Mouse (Mus musculus) megakaryocyte, embryonic 14.5 days (primary cell): ENCODE data around the gene Arrdc4. TPM values are rescaled to one million over a fixed set of nuclear protein-coding genes. Genes with fewer than 3 reads are reported as not detected.
A peak's percentile ranks its signal among the peaks of the same experiment; 100 is the strongest.

Source experiments
- H3K27me3 ChIP-seq: replicated peaks from 2 replicates; pipeline ENCODE3; 2012; ENCODE audit warnings: inconsistent platforms
- H3K36me3 ChIP-seq: replicated peaks from 2 replicates; pipeline ENCODE3; 2012; ENCODE audit warnings: low read length, inconsistent platforms, mixed read lengths
- H3K4me1 ChIP-seq: 2 replicates; pipeline ENCODE4 v1.6.1; 2012; ENCODE audit warnings: inconsistent platforms
- H3K4me3 ChIP-seq: replicated peaks from 2 replicates; pipeline ENCODE3; 2012; ENCODE audit warnings: moderate library complexity, mild to moderate bottlenecking, inconsistent platforms
- H3K9me3 ChIP-seq: 2 replicates; pipeline ENCODE4 v1.6.1; 2012; ENCODE audit warnings: inconsistent platforms
- FLI1 ChIP-seq: IDR thresholded peaks from 2 replicates; pipeline ENCODE4 v1.6.1; 2012; ENCODE audit warnings: low read length, inconsistent platforms, mixed read lengths
- GATA1 ChIP-seq: IDR thresholded peaks from 3 replicates; pipeline ENCODE4 v1.6.1; 2012; ENCODE audit warnings: mixed read lengths, low read length, inconsistent platforms, borderline replicate concordance
- polyA plus RNA-seq: library from polyadenylated mRNA; stranded (reverse); fragments of >175 nt; gene quantifications from 2 replicates; pipeline ENCODE4 v1.2.3, GENCODE M21; 2012; ENCODE audit warnings: low replicate concordance; ENCODE audit not compliant: insufficient read depth

Gene Arrdc4
- 1.8 TPM in 1 of 2 replicates, not detected in the other for polyA plus RNA-seq

DNA sequence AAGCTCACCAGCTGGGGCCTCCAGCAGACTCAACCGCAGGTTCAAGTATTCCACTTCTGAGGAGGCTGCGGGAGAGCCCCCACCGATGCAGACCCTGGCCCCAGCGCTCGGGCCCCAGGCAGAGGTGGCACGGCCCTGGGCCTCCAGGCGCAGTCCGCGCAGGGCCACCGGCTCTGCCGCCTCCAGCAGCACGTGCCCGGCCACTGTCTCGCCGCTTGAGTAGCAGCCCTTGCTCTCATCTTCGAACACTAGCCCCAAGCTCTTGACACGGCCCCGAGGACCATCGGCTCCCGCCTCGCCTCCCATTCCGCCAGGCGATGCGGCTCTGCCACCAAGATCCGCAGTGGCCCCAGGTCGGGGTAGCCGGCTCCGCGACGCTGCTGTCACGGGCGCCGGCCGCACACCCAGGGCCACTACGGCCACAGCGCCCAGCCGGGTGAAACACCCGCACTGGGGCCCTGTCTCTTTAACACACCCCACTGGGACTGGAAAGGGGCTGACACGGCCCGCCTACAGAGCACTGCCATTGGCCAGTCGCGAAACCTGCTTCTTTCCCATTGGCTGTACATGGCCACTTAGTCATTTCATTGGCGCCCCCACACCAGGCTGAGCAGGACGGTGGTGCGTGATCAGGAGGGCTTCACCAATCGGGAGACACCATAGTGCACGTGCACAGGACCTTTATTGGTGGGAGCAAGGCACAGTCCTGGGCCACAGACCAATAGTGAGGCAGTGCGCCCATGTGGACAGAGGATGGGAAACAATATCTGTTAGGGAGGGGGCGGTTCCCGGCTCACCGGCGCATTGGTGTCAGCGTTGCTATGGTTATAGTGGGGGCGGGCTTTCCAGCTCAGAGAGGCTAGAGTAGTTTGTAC is at the start of gene Arrdc4:
Gene Arrdc4 (minus strand): TSS at position 481 of the 875 bp plus-strand sequence.
- Histone ChIP-seq H3K4me1 (peaks cover 12% of the 10 kb centered on the region; the same call in 1 of the 2 replicates), H3K4me3 (peak within 1 kb of the TSS; percentile 90), H3K27me3 (peaks cover 13% of the 10 kb centered on the region), H3K36me3 (no peaks in the 10 kb centered on the region), H3K9me3 (0 out of 2 replicates have a peak, but pooled peaks cover 3% of the 10 kb centered on the region)
- TF ChIP-seq GATA1 (no peak), FLI1 (no peak)

DNA sequence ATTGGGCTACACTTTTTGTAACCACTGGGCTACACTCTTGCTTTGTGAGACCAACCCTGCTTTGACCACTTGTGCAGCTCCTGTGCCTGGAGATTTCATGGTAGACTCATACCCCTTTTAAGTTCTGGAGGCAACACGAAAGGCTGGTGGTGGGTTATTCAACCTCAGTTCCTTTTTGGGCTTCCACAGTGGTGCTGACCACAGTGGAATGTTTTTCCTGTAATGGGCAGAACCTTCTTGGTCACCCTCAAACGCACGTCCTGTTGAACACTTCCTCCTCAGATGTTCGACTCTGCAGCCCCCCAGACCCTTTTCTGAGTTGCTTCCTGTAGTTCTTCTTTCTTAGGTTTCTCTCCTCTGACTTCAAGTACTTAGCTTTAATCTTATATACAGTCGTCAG is 46.5 kb upstream of the Arrdc4 start:
- Histone ChIP-seq H3K36me3 (no peaks in the 10 kb centered on the region), H3K9me3 (no peaks in the 10 kb centered on the region), H3K27me3 (no peaks in the 10 kb centered on the region), H3K4me1 (no peaks in the 10 kb centered on the region), H3K4me3 (no peak overlapping the region)
- TF ChIP-seq GATA1 (no peak), FLI1 (no peak)

DNA sequence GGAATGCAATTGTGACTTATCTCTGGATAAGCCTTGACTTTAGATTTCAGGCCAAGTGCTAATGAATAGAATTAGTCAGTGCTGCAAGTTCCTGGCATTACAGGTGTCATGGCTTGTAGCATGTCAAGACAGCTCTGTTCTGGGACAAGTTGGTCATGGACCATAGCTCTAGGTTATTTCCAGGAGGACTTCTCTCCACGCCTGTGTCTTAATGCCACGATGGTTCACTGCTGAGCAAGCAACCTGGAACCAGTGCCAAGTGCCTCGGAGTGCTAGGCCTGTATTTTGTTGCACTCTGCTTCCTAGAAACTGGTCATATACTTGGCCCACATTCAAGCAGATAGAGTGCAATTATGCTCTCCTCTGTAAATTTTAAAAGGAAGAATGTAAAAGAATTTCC is 39.7 kb upstream of the Arrdc4 start:
- H3K4me3 ChIP-seq, result no peak overlapping the region
- H3K36me3 ChIP-seq, result no peaks in the 10 kb centered on the region
- H3K9me3 ChIP-seq, result no peaks in the 10 kb centered on the region
- no peaks in the 10 kb centered on the region for H3K27me3 ChIP-seq
- TF ChIP-seq FLI1, result no peak
- TF ChIP-seq GATA1, result no peak
- no peaks in the 10 kb centered on the region for H3K4me1 ChIP-seq

DNA sequence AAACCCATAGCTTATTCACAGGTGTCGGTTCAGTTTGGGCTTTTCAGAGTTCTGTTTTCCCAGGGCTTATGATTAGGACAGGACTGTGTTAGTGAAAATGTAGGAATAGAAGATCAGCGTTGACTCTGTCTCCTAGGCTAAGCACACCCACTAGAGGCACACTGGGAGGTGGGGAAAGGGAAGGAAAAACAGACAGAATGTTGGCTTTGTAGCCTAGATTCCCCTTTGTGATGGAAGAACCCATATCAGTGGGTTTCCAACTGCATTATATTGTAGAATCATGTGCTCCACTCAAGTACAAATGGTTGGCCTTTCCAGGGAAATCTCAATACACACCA is 22.7 kb upstream of the Arrdc4 start:
- no peak for TF ChIP-seq FLI1
- TF ChIP-seq GATA1, result no peak
- Histone ChIP-seq H3K27me3 (no peaks in the 10 kb centered on the region), H3K4me3 (no peak overlapping the region), H3K4me1 (no peaks in the 10 kb centered on the region), H3K9me3 (peaks cover 5% of the 10 kb centered on the region; the same call in 1 of the 2 replicates), H3K36me3 (no peaks in the 10 kb centered on the region)

DNA sequence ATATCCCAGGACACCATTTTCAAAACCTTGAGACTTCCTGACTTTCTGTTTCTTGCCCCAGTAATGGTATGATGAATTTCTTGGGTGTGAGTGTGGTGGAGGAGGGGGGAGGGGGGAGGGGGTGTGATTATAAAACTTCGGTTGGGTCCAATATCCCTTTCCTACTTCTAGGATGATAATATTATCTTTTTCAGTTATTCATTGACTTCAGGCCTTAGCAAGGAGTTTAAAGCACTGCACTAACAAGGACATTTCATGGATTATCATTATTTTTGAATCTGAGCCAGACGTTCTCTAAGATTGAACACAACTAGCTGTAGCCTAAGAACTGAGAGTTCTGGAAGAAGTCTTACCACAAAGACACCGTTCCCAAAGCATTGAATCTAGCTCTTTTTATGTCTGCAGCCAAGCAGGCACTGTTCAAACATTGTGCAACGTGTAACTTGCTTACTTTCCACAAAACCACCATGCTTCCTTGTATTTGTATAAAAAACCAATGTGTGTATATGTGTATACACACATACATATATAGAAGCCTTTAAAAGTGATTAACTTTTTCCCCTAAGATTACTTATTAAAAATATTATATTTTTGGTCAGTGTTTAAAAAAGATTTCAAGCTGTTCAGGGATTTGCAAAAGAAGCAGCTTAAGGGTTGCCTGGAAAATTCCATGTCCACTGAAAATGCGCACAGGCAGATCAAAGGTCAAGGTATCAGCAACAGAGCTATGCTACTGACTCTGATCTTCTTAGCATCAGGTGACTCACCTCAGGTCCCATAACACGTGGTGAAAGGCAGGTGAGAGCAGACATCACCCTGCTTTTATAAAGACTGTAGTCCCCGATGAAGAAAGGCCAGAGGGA is 22.1 kb upstream of the Arrdc4 start:
- no peaks in the 10 kb centered on the region for H3K4me1 ChIP-seq
- peaks cover 7% of the 10 kb centered on the region; the same call in 1 of the 2 replicates for H3K9me3 ChIP-seq
- H3K4me3 ChIP-seq, result no peak overlapping the region
- H3K36me3 ChIP-seq, result no peaks in the 10 kb centered on the region
- no peaks in the 10 kb centered on the region for H3K27me3 ChIP-seq
- TF ChIP-seq GATA1 (no peak), FLI1 (no peak)

DNA sequence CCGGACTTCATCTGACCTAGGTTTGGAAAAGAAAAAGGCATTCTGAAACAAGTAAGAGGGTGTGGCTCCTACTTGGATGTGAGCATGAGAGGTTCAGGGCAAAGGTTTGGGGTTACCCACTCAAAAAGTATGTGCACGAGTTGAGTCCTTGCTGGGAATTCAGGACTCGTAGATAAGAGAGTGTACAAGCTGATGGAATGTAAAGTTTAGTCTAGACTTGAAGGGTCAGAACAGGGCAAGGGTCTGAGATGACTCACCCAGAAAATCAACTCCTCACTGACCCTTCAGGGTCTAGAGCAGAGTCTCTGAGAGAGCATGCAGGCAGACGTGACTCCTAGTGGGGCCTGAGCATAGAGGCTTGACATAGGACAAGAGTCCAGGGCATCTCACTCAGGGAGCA is 16.9 kb upstream of the Arrdc4 start:
- Histone ChIP-seq H3K4me3 (no peak overlapping the region), H3K36me3 (no peaks in the 10 kb centered on the region), H3K9me3 (0 out of 2 replicates have a peak, but pooled peaks cover 3% of the 10 kb centered on the region), H3K27me3 (no peaks in the 10 kb centered on the region), H3K4me1 (no peaks in the 10 kb centered on the region)
- TF ChIP-seq GATA1, result no peak
- no peak for TF ChIP-seq FLI1

DNA sequence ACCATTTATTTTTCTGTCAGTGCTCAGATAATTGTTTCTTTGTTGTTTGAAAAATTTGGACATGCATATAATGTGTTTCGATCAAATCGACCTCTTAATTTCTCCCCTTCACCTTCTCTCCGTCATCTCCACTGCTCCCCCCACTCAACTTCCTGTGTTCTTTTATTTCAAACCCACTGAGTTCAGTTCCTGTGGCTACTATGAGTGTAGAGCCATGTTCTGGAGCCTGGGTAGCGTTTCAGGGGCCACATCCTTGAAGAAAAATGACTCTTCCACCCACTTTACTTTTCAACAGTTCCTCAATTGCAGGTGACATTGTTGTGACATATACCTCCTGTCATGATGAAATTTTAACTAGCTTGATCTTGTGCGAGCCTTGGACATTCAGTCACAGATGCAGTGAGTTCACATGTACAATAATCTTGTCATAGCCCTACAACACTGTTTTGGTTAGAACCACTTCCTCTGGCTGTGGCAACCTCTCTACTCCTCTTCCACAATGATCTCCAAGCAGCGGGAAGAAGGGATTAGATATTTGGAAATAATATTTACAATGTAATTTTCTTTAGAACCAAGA is 10.2 kb upstream of the Arrdc4 start:
- TF ChIP-seq FLI1, result no peak
- no peak for TF ChIP-seq GATA1
- no peaks in the 10 kb centered on the region for H3K4me1 ChIP-seq
- H3K9me3 ChIP-seq, result 0 out of 2 replicates have a peak, but pooled peaks cover 2% of the 10 kb centered on the region
- H3K27me3 ChIP-seq, result no peaks in the 10 kb centered on the region
- no peaks in the 10 kb centered on the region for H3K36me3 ChIP-seq
- no peak overlapping the region for H3K4me3 ChIP-seq

DNA sequence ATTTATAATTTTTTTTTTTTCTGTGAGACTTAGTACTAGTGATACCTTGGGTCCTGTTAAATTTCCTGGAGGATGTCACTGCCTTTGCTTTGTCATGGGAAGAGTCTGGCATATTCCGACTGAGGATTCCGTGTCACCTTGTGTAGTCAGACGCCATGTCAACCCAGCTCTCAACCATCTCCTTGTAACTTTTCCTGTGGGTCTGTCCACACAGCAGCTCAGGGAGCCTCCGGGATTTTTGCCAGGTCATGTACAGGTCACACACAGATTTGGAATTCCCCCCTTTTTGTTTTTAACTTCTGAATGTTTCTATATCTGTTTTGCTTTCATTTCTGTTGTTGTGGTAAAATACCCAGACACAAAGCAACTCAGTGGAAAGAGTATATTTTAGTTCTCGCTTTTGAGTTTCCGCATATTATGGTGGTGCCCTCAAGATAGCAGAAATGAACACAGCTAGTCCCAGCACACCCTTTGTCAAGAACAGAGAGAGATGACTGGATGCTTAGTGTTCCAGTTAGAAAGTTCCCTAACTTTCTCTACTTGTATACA is 7.7 kb upstream of the Arrdc4 start:
- H3K4me1 ChIP-seq, result no peaks in the 10 kb centered on the region
- H3K4me3 ChIP-seq, result no peak overlapping the region
- no peaks in the 10 kb centered on the region for H3K27me3 ChIP-seq
- no peak for TF ChIP-seq FLI1
- no peak for TF ChIP-seq GATA1
- H3K36me3 ChIP-seq, result no peaks in the 10 kb centered on the region
- 0 out of 2 replicates have a peak, but pooled peaks cover 2% of the 10 kb centered on the region for H3K9me3 ChIP-seq

DNA sequence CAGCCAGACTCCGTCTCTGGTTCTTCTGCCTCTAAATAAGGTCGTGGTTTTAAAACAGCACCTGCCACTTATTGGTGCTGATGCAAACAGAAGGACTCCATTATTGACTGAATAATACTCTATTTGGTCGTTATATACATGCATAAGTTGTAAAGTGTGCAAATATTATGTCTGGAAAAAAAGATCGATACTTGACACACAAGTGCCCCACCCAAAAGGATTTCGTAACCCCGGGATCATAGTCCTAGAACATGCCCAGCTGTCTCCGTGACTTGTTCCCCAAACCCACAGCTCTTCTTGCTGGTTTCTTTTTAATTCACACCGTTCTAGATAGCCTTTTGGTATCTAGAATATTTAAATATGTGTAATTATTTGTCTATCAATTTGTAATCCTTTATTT is 878 bp upstream of the Arrdc4 start:
- Histone ChIP-seq H3K9me3 (0 out of 2 replicates have a peak, but pooled peaks cover 3% of the 10 kb centered on the region), H3K4me3 (no peak overlapping the region), H3K4me1 (peaks cover 12% of the 10 kb centered on the region; the same call in 1 of the 2 replicates), H3K27me3 (peaks cover 13% of the 10 kb centered on the region), H3K36me3 (no peaks in the 10 kb centered on the region)
- no peak for TF ChIP-seq FLI1
- no peak for TF ChIP-seq GATA1
